Mouse (Mus musculus) urinary bladder, postnatal 14 days (tissue): ENCODE measurements at regions not wholly inside any gene's neighbourhood (a gene's known extent, or its start where the extent isn't known, plus 50 kb on each side); places are given as distances from the start of the nearest gene placed in this dataset.

Experiments used
- DNase-seq: peaks from one replicate; pipeline ENCODE4 v3.0.0; 2021; ENCODE audit warnings: low spot score

DNA sequence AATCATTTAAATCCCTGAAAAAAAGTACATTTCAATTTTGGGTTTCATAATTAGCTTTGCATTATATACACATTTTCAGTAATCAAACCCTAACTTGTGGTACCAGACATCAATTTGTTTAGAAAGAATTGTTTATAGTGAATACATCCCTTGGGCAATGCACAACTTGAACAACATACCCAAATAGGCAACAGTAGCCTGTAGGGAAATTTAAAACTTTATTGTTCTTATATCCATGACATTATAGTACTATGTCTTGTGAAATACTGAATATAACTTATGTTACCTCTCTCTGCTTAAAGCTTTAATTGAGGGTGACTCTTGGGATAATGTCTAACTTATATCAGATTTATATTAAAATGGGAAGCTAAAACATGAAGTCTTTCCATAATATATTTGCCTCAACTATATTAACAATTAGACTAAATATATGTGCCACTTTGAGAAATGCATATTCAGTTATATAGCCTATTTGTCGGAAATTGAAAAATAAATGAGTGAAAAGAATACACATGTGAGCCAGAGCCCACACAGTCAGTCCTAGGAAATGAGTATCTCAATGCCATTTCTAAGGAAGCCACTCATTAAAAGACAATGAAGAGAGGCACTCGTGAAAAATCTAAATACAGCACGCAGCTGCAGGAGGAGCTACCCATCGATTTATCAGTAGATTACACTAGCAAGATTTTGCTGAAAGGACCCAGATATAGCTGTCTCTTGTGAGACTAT lies 458.1 kb upstream of the Slitrk6 start:
- DNase-seq = no peak

- DNase-seq = no peak
Observed at GRCm38 (mm10) chr14:111226926-111227325, 448.0 kb upstream of the Slitrk5 start.

- no peak for DNase-seq
Observed at GRCm38 (mm10) chr14:111239121-111239520, 435.8 kb upstream of the Slitrk5 start.

- DNase-seq = peak; percentile 6
Observed at GRCm38 (mm10) chr14:111249347-111249946, 425.4 kb upstream of the Slitrk5 start.

GRCm38 (mm10) chr14:111253190-111253589 lies 421.7 kb upstream of the Slitrk5 start:
- no peak for DNase-seq

DNA sequence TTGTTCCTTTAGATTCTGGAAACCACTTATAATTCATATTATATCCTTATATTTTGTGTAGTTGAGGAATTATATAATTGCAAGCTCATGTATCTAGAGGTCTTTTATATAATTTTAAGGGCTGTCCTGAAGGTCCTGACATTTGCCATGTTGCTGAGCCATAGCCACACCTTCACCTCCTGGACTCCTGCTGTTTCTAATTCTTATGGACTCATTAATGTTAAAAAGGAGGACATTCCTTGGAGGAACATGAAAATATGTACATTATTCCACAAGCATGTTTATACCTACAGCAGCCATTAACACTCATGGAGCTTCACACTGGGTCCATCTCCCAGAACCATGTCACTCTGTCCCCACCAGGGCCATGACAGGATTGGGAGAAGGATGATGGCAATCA lies 413.2 kb upstream of the Slitrk5 start:
- DNase-seq = no peak

- DNase-seq = no peak
Observed at GRCm38 (mm10) chr14:111270239-111270638, 404.7 kb upstream of the Slitrk5 start.

- DNase-seq = no peak
Observed at GRCm38 (mm10) chr14:111281354-111281753, 393.5 kb upstream of the Slitrk5 start.

DNA sequence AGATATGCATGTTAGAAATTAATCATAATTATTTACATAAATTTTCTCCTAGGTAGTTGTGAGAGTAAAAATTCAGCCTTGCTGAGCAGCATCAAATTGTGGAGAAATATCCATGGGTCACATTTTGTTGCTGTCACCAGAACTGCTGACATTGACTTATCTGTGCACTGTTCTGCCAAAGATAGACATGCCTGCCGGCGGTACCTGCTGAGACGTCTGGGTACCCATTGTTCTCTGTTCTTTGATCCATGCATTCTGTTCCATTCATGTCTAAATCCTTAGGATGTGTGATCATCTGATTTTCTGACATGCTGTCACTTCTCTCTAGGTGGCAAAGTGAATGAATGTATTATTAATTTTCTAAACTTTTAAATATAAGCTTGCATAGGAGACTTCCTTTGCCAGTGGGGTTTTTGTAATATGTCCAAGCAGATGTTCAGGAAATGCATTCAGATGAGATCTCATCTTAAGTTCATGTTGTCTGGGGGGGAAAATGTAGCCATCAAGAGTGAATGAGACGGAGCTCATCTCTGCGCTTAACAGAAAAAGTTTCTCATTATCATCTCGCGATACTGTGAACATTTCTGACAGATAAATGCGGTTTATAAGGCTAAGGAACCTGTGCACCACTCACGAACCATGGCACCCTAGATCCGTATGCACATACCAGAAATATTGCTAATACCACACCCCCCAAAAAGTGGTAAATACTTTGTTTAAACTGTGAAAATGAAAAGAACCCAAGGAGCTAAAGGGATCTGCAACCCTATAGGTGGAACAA lies 391.0 kb upstream of the Slitrk5 start:
- no peak for DNase-seq

GRCm38 (mm10) chr14:111285981-111286380 lies 388.9 kb upstream of the Slitrk5 start:
- DNase-seq = no peak

GRCm38 (mm10) chr14:111295521-111295920 lies 379.4 kb upstream of the Slitrk5 start:
- no peak for DNase-seq

GRCm38 (mm10) chr14:111297796-111298195 lies 377.1 kb upstream of the Slitrk5 start:
- no peak for DNase-seq

DNA sequence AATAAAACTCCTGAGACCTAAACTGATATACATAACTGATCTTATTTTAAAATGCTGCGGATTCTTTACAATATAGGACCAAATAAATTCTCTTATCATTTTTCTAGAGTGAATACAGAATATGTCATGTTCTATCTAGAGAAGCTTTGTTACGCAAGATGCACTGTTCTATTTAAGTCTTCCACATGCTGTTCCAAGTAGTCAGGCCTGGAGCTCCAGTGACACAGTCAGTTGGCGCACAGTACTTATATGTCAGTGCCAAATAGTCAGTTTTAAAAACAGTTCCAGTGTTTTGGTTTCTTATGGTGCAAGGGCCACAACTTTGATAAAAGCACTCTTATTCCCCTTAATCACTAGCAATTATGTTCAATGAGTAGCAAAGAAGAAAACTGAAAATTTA lies 344.3 kb upstream of the Slitrk5 start:
- DNase-seq = no peak

- DNase-seq = no peak
Observed at GRCm38 (mm10) chr14:111353518-111353917, 321.4 kb upstream of the Slitrk5 start.

GRCm38 (mm10) chr14:111396803-111397202 lies 278.1 kb upstream of the Slitrk5 start:
- DNase-seq = no peak

DNA sequence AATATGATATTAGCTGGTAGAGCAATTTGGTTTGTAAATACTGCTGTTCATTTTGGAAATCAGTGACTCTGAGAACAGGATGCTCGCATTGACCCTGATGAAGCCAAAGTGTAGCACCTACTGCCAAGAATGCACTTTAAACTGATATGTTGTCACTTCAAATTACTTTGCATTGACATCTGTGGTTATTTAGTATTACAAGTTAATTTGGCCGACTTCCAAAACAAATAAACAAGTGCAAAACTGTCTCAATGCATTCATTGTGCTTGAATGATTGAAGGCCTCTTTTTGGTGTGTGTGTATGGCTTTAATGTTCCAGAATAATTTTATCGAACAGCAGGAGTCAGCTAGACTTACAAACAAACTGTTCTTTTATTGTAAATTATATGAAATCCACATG lies 274.1 kb upstream of the Slitrk5 start:
- no peak for DNase-seq

GRCm38 (mm10) chr14:111402538-111402937 lies 272.4 kb upstream of the Slitrk5 start:
- DNase-seq = no peak

GRCm38 (mm10) chr14:111403555-111403954 lies 271.3 kb upstream of the Slitrk5 start:
- DNase-seq = no peak

DNA sequence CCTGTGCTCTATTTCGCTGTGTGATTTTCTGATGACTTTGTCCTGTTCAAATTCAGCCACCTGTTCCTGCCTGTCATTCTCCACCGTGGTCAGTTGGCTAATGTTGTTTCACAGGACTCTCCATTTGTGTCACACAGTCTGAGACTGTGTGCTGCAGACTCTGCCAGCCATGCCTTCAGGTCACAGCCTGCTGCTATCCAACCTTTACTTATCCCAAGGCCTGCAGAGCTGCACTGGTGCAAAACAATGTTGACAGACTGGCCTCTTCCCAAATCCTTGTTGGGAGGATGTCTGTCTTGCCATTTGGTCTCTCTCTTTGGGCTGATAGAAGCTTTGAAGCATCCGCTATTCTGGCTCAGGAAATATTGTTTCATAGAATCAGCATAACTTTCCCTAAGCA lies 261.4 kb upstream of the Slitrk5 start:
- DNase-seq = no peak

DNA sequence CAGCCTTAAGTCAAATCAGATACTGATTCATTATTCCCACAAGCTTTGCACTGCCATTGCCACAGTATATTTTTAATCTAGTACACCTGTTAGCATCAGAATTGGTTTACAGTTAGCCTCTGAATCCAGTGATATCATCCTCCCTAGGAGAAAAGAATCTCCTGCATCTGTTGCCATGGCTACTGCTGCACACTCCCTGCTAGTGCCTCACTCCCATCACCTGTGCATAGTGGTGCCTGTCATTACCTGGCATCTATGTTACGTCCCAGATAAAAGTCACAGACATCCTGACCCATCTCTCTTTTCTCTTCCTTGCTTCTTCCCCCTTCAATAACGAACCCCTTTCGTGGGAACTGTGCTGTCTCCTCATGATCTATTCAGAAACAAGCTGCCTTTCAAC lies 256.4 kb upstream of the Slitrk5 start:
- no peak for DNase-seq

- no peak for DNase-seq
Observed at GRCm38 (mm10) chr14:111429101-111429857, 245.6 kb upstream of the Slitrk5 start.
